Mouse (Mus musculus) myocyte (in vitro differentiated cells): ENCODE measurements around the gene Spo11. TPM values are rescaled to one million over a fixed set of nuclear protein-coding genes. Genes with fewer than 3 reads are reported as not detected.

Experiments
- H3K27me3 ChIP-seq: one replicate; pipeline ENCODE4 v1.6.1; 2011; ENCODE audit not compliant: control insufficient read depth, insufficient read depth, insufficient read length
- H3K36me3 ChIP-seq: one replicate; pipeline ENCODE4 v1.6.1; 2011; ENCODE audit not compliant: control insufficient read depth, insufficient read depth
- H3K4me2 ChIP-seq: one replicate; pipeline ENCODE4 v1.6.1; 2011; ENCODE audit warnings: low read depth, control low read depth
- H3K4me3 ChIP-seq: one replicate; pipeline ENCODE4 v1.5.1; 2011; ENCODE audit warnings: mild to moderate bottlenecking, control low read depth, moderate library complexity
- H3K79me2 ChIP-seq: one replicate; pipeline ENCODE4 v1.6.1; 2011; ENCODE audit not compliant: control insufficient read depth, insufficient read depth
- H3ac ChIP-seq: one replicate; pipeline ENCODE4 v1.6.1; 2011; ENCODE audit not compliant: control insufficient read depth, insufficient read length
- CEBPB ChIP-seq: IDR thresholded peaks from 2 replicates; pipeline ENCODE4 v1.6.1; 2011; ENCODE audit warnings: mild to moderate bottlenecking, moderate library complexity; ENCODE audit not compliant: poor library complexity, insufficient read depth, severe bottlenecking
- E2F4 ChIP-seq: IDR thresholded peaks from one replicate; pipeline ENCODE4 v1.6.1; 2011; ENCODE audit warnings: mild to moderate bottlenecking, control low read depth, moderate library complexity; ENCODE audit not compliant: insufficient read depth
- MAX ChIP-seq: IDR thresholded peaks from one replicate; pipeline ENCODE4 v1.6.1; 2011; ENCODE audit warnings: low read depth, mild to moderate bottlenecking, control low read depth
- MYOD1 ChIP-seq, 3 experiments: IDR thresholded peaks; one replicate each; pipeline ENCODE4 v1.6.1; 2011; ENCODE audit warnings: control low read depth in 2 of 3, low read depth in 2 of 3, mild to moderate bottlenecking in 2 of 3, moderate library complexity in 1 of 3; ENCODE audit not compliant: insufficient read length in 2 of 3, control insufficient read depth in 1 of 3
- MYOG ChIP-seq, 3 experiments: IDR thresholded peaks; one replicate each; pipeline ENCODE4 v1.6.1; 2011; ENCODE audit warnings: control low read depth in 2 of 3, low read depth in 2 of 3, mild to moderate bottlenecking in 2 of 3; ENCODE audit not compliant: insufficient read length in 2 of 3, control insufficient read depth in 1 of 3, insufficient read depth in 1 of 3
- POLR2A ChIP-seq: IDR thresholded peaks from one replicate; pipeline ENCODE4 v1.6.1; 2011; ENCODE audit warnings: low read depth, mild to moderate bottlenecking, control low read depth, moderate library complexity; ENCODE audit not compliant: insufficient read length
- POLR2AphosphoS2 ChIP-seq: IDR thresholded peaks from one replicate; pipeline ENCODE4 v1.6.1; 2011; ENCODE audit warnings: low read depth, control low read depth; ENCODE audit not compliant: insufficient read length
- REST ChIP-seq: IDR thresholded peaks from one replicate; pipeline ENCODE4 v1.6.1; 2011; ENCODE audit warnings: mild to moderate bottlenecking, control low read depth, moderate library complexity; ENCODE audit not compliant: insufficient read depth, insufficient read length
- SRF ChIP-seq: IDR thresholded peaks from one replicate; pipeline ENCODE4 v1.6.1; 2011; ENCODE audit warnings: low read depth; ENCODE audit not compliant: control insufficient read depth, insufficient read length
- TCF12 ChIP-seq: IDR thresholded peaks from one replicate; pipeline ENCODE4 v1.6.1; 2011; ENCODE audit warnings: mild to moderate bottlenecking, control low read depth; ENCODE audit not compliant: poor library complexity, insufficient read depth, severe bottlenecking
- TCF3 ChIP-seq: IDR thresholded peaks from one replicate; pipeline ENCODE4 v1.6.1; 2011; ENCODE audit warnings: low read depth, control low read depth; ENCODE audit not compliant: insufficient read length
- USF1 ChIP-seq: IDR thresholded peaks from one replicate; pipeline ENCODE4 v1.6.1; 2011; ENCODE audit warnings: low read depth, mild to moderate bottlenecking, control low read depth, moderate library complexity
- polyA plus RNA-seq: library from polyadenylated mRNA; unstranded; fragments of >200 nt; fragmentation: generic; extraction: Trizol; gene quantifications from one replicate; pipeline ENCODE4 v1.2.1, GENCODE M21; 2012; ENCODE audit warnings: missing spikeins

Spo11 gene
- polyA plus RNA-seq, 1 experiment = not detected

DNA sequence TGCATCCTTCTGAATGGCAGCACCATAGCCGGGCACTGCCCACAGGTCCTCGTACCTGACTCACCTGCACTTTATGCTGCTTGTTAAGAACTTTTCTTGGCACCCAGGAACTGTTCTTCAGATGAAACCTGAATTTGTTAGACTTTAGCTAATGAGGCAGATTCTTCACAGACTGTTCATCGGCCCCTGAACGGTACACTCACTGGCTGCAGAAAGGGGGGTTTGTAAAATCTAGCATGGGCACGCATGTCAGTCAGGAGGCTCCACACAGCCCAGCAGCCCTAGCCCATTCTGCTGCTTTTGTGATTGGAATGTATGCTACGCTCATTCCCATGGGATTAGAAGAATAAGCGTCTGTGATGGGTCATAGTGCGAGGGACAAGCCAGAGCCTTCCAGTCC, 26.2 kb downstream of the Spo11 start:
- peaks cover 30% of the 10 kb centered on the region for H3K36me3 ChIP-seq
- no peak overlapping the region for H3K4me2 ChIP-seq
- no peak overlapping the region for H3ac ChIP-seq
- peaks cover 27% of the 10 kb centered on the region for H3K79me2 ChIP-seq
- TF ChIP-seq USF1 (no peak), TCF3 (no peak), MYOG (IDR thresholded peaks at IDR 0.05; ENCODE audit: control insufficient read depth in 1 of 3, insufficient read depth in 1 of 3, insufficient read length in 2 of 3, low read depth in 2 of 3) (no peak), MAX (no peak), REST (no peak), E2F4 (no peak), POLR2A (no peak), MYOD1 (IDR thresholded peaks at IDR 0.05; ENCODE audit: control insufficient read depth in 1 of 3, insufficient read length in 2 of 3, low read depth in 2 of 3) (no peak), CEBPB (no peak), POLR2AphosphoS2 (no peak), TCF12 (no peak), SRF (no peak)
- H3K27me3 ChIP-seq = no peaks in the 10 kb centered on the region
- H3K4me3 ChIP-seq = no peak overlapping the region

DNA sequence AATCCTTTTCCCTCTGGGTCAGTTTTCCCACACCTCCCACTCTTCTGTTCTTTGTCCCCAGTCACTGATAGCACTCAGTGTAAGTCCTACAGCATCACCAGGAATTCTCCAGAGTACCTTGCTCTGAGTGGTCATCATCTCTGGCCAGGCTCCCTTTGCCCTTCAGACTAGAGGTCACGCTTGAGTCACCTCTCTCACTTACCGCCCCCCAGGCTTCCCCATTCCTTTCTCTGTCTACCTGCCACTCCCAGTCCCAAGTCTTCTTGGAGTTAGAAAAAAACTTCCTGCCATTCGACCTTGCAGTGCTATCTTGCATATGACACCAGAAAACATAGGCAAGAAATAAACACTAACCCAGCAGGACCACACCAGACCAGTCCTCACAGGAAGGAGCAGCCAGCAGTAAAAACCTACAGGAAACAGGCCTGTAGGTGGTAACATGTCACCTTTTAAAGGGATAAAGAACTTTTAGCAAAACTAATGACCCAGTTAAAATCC, 32.8 kb downstream of the Spo11 start:
- H3ac ChIP-seq = no peak overlapping the region
- H3K4me3 ChIP-seq = no peak overlapping the region
- TF ChIP-seq MYOD1 (IDR thresholded peaks at IDR 0.05; ENCODE audit: control insufficient read depth in 1 of 3, insufficient read length in 2 of 3, low read depth in 2 of 3) (no peak), USF1 (no peak), POLR2AphosphoS2 (no peak), E2F4 (no peak)
- H3K36me3 ChIP-seq = peaks cover 53% of the 10 kb centered on the region
- H3K4me2 ChIP-seq = no peak overlapping the region
- H3K27me3 ChIP-seq = no peaks in the 10 kb centered on the region
- no peaks in the 10 kb centered on the region for H3K79me2 ChIP-seq

DNA sequence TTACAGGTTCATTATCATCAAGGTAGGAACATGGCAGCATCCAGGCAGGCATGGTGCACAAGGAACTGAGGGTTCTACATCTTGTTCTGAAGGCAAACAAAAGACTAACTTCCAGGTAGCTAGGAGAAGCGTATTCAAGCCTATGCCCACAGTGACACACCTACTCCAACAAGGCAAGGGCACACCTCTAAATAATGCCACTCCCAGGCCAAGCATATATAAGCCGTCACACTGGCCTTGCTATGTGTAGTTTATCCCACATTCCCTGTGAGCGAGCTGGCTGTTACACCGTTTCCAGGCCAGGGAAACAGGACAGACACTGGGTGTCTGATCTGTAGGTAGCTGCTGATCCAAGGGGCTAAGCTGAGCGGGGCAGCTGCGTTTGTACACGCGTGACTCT, 33.9 kb downstream of the Spo11 start:
- H3K27me3 ChIP-seq = no peaks in the 10 kb centered on the region
- H3K79me2 ChIP-seq = no peaks in the 10 kb centered on the region
- H3K4me3 ChIP-seq = no peak overlapping the region

DNA sequence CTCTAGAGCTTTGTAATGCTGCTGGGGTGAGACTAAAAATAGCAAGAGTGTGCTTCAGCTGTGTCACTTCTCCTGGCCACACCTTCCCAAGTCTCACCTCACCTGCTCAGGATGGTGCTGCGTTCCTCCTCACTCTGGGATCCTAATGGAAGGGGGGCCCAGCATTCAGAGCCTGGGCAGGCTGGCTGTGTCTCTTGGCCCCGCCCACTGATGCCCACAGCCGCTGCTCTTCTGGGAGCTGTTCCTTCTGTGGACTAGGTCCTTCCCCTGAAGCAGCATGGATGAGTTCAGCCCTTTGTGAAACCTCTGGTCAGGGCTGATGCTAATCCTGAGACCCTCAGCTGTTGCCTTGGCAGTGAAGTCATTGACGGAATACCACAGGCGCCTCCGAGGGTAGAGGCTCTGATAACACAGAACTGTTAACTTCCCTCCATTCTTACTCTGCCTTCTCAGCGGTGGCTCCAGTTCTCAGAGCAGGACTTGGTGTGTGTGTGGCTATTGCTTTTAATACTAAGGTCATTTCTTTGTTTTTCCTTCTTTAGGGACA, 37.3 kb downstream of the Spo11 start:
- Histone ChIP-seq H3K27me3 (no peaks in the 10 kb centered on the region), H3K4me2 (no peak overlapping the region), H3K36me3 (peaks cover 27% of the 10 kb centered on the region), H3K4me3 (no peak overlapping the region), H3K79me2 (no peaks in the 10 kb centered on the region), H3ac (no peak overlapping the region)
- TF ChIP-seq TCF12 (no peak), MYOG (IDR thresholded peaks at IDR 0.05; ENCODE audit: control insufficient read depth in 1 of 3, insufficient read depth in 1 of 3, insufficient read length in 2 of 3, low read depth in 2 of 3) (peak in 1 of 3 experiments; percentile 56)

More for the DNA sequence above, 33.9 kb downstream of the Spo11 start:
- Histone ChIP-seq H3K4me2 (no peak overlapping the region), H3ac (no peak overlapping the region), H3K36me3 (peaks cover 48% of the 10 kb centered on the region)
- TF ChIP-seq TCF3 (no peak), REST (no peak), MYOG (IDR thresholded peaks at IDR 0.05; ENCODE audit: control insufficient read depth in 1 of 3, insufficient read depth in 1 of 3, insufficient read length in 2 of 3, low read depth in 2 of 3) (no peak), MYOD1 (IDR thresholded peaks at IDR 0.05; ENCODE audit: control insufficient read depth in 1 of 3, insufficient read length in 2 of 3, low read depth in 2 of 3) (no peak), USF1 (no peak), CEBPB (no peak)

DNA sequence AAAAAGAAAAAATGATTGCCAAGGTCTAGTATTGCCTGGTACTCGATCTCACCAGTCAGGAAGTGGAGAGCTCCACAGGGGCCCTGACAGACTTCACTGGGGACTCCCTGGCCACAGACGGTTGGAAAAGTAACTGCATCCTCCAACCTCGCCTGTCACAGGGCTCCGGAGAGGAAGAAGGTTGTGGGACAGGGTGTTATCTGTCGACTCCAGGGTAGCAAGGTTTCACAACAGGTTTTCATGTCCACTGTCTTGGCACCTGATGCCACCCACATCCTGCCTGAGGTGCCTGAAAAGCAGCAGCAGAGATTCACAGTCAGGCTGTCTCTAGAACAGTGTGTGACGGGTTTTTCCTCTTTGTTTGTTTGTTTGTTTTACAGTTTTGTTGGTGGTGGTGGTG, 40.4 kb downstream of the Spo11 start:
- peaks cover 4% of the 10 kb centered on the region for H3K36me3 ChIP-seq
- no peaks in the 10 kb centered on the region for H3K27me3 ChIP-seq
- H3K4me3 ChIP-seq = no peak overlapping the region
- peaks cover 11% of the 10 kb centered on the region for H3K79me2 ChIP-seq
- TF ChIP-seq TCF12 = no peak
- no peak for TF ChIP-seq POLR2AphosphoS2
- TF ChIP-seq MYOG (IDR thresholded peaks at IDR 0.05; ENCODE audit: control insufficient read depth in 1 of 3, insufficient read depth in 1 of 3, insufficient read length in 2 of 3, low read depth in 2 of 3) = no peak
- no peak for TF ChIP-seq MAX
- no peak overlapping the region for H3ac ChIP-seq
- no peak overlapping the region for H3K4me2 ChIP-seq
